Mouse (Mus musculus): ENCODE measurements at regions not wholly inside any gene's neighbourhood (a gene's known extent, or its start where the extent isn't known, plus 50 kb on each side); places are given as distances from the start of the nearest gene placed in this dataset.
"Not testable (repeated sequence)": the region's sequence is repeated elsewhere in the genome, so short reads cannot be mapped to it uniquely, and the experiment has no call there.

GRCm38 (mm10) chr5:105358902-105359301 lies 56.7 kb upstream of the Lrrc8b start:
- DNase-seq (ENCODE audit: low spot score in 2 of 2) = no peak

DNA sequence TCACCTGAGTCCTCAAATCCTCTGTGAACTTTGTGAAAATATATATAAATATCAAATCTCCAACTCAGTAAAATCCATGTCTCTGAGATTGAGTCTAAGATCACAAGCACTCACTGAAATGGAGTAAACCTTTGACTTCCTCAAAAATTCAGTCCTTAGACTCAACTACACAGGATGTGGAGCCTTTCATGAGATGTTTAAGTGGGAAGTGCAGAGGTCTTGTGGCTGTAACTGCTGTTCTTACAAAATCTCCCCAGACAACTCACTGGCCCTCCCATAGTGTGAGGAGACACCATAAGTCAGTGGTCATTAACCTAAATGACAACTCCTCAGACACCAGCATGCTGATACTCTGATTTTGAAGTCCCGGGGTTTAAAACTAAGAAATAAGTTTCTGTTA lies 59.2 kb upstream of the Lrrc8b start:
- not testable (repeated sequence) for DNase-seq (ENCODE audit: low spot score in 2 of 2)

- no peak for DNase-seq (ENCODE audit: low spot score in 2 of 2)
Measured at GRCm38 (mm10) chr5:105354041-105354440, 60.5 kb upstream of the Gbp6 start.

- peak; percentile 12 to 24 for DNase-seq (ENCODE audit: low spot score in 2 of 2)
Measured at GRCm38 (mm10) chr5:105346463-105346862, 53.0 kb upstream of the Gbp6 start.

GRCm38 (mm10) chr5:105345953-105346352 lies 52.5 kb upstream of the Gbp6 start:
- DNase-seq (ENCODE audit: low spot score in 2 of 2) = not testable (repeated sequence)

GRCm38 (mm10) chr5:105344808-105345732 lies 51.6 kb upstream of the Gbp6 start:
- DNase-seq (ENCODE audit: low spot score in 2 of 2) = no peak

- not testable (repeated sequence) for DNase-seq (ENCODE audit: low spot score in 2 of 2)
Measured at GRCm38 (mm10) chr5:105343816-105344215, 50.3 kb upstream of the Gbp6 start.

Measured in heart, adult 9 months (tissue).